Mouse (Mus musculus) skeletal muscle tissue, adult 2 months (tissue): ENCODE measurements around the gene Zfp560.
"Not testable (repeated sequence)": the region's sequence is repeated elsewhere in the genome, so short reads cannot be mapped to it uniquely, and the experiment has no call there.

Source experiments
- DNase-seq: peaks from one replicate; pipeline ENCODE4 v3.0.0-alpha.2; 2012; ENCODE audit warnings: low read depth, low spot score

The Zfp560 gene

GRCm38 (mm10) chr9:20384532-20385342 is at the start of gene Zfp560:
Gene Zfp560 (minus strand): TSS chr9:20385177.
- DNase-seq: peak; percentile 84

- DNase-seq: no peak
Measured at GRCm38 (mm10) chr9:20430004-20430403, 45.0 kb upstream of the Zfp560 start.

- no peak for DNase-seq
Measured at GRCm38 (mm10) chr9:20411460-20411859, 26.5 kb upstream of the Zfp560 start.

- no peak for DNase-seq
Measured at GRCm38 (mm10) chr9:20409319-20409718, 24.3 kb upstream of the Zfp560 start.

GRCm38 (mm10) chr9:20385343-20385703 is 346 bp upstream of the Zfp560 start:
- no peak for DNase-seq

- no peak for DNase-seq
Measured at GRCm38 (mm10) chr9:20383659-20384058, 1.3 kb downstream of the Zfp560 start.

GRCm38 (mm10) chr9:20374712-20375111 is 10.3 kb downstream of the Zfp560 start:
- no peak for DNase-seq

- no peak for DNase-seq
Measured at GRCm38 (mm10) chr9:20367311-20367710, 17.7 kb downstream of the Zfp560 start.

GRCm38 (mm10) chr9:20348501-20348900 is 36.5 kb downstream of the Zfp560 start:
- no peak for DNase-seq

GRCm38 (mm10) chr9:20335994-20336393 is 49.0 kb downstream of the Zfp560 start, which contains the start of gene Olfr18:
Gene Olfr18 (minus strand): TSS chr9:20336094.
- DNase-seq: no peak

- DNase-seq: no peak
Measured at GRCm38 (mm10) chr9:20298232-20298631, 86.7 kb downstream of the Zfp560 start, which contains the start of gene Olfr873. Gene Olfr873 (plus strand): TSS chr9:20298532.

- not testable (repeated sequence) for DNase-seq
Measured at GRCm38 (mm10) chr9:20295562-20295961, 89.4 kb downstream of the Zfp560 start.
